Mouse (Mus musculus): ENCODE data around the gene Smg6.

- TF ChIP-seq ZNF384 (IDR thresholded peaks at IDR 0.05; ENCODE audit: low read depth, low read length): no peak
- no peak for TF ChIP-seq HCFC1 (IDR thresholded peaks at IDR 0.05; ENCODE audit: borderline replicate concordance, insufficient read depth, low read length)
- no peak for TF ChIP-seq CHD2 (IDR thresholded peaks at IDR 0.05; ENCODE audit: low read depth, low read length)
These were observed 183.3 kb downstream of the Smg6 start for GRCm38 (mm10) chr11:75108909-75109308.
